Mouse (Mus musculus) stomach, embryonic 14.5 days (tissue): Measurements from ENCODE around the gene G6pc. TPM values are rescaled to one million over a fixed set of nuclear protein-coding genes. Genes with fewer than 3 reads are reported as not detected.
"Not testable (repeated sequence)": the region's sequence is repeated elsewhere in the genome, so short reads cannot be mapped to it uniquely, and the experiment has no call there.

ENCODE experiments used
- ATAC-seq: fragments of 200-750 bp; cut with Nextera tagmentation; 2 replicates; pipeline ENCODE4 v1.8.0; 2017; ENCODE audit warnings: low read depth, moderate TSS enrichment; ENCODE audit not compliant: insufficient number of reproducible peaks, insufficient read depth, low FRiP score
- H3K27ac ChIP-seq: fragments of 300-500 bp; sonication (generic); 2 replicates; pipeline ENCODE4 v1.5.1; 2014; ENCODE audit warnings: mild to moderate bottlenecking, low read length, moderate library complexity, mixed read lengths
- H3K27me3 ChIP-seq: fragments of 300-500 bp; sonication (generic); 2 replicates; pipeline ENCODE4 v1.6.1; 2014; ENCODE audit warnings: low read length, control low read depth, mixed read lengths; ENCODE audit not compliant: control insufficient read depth, insufficient read depth
- H3K36me3 ChIP-seq: fragments of 300-500 bp; sonication (generic); 2 replicates; pipeline ENCODE4 v1.6.1; 2014; ENCODE audit warnings: mild to moderate bottlenecking, control low read depth, low read length, moderate library complexity, mixed read lengths; ENCODE audit not compliant: control insufficient read depth, insufficient read depth
- H3K4me1 ChIP-seq: fragments of 300-500 bp; sonication (generic); 2 replicates; pipeline ENCODE4 v1.6.1; 2014; ENCODE audit warnings: low read length, control low read depth, mixed read lengths; ENCODE audit not compliant: control insufficient read depth, insufficient read depth
- H3K4me2 ChIP-seq: fragments of 300-500 bp; sonication (generic); replicated peaks from 2 replicates; pipeline ENCODE4 v1.6.1; 2014; ENCODE audit warnings: low read depth, low read length, control low read depth
- H3K4me3 ChIP-seq: fragments of 300-500 bp; sonication (generic); 2 replicates; pipeline ENCODE4 v1.5.1; 2014; ENCODE audit warnings: low read depth, low read length, control low read depth
- H3K9ac ChIP-seq: fragments of 300-500 bp; sonication (generic); replicated peaks from 2 replicates; pipeline ENCODE4 v1.6.1; 2014; ENCODE audit warnings: low read depth, mild to moderate bottlenecking, control low read depth, low read length, moderate library complexity, mixed read lengths
- H3K9me3 ChIP-seq: fragments of 300-500 bp; sonication (generic); 2 replicates; pipeline ENCODE4 v1.6.1; 2016; ENCODE audit warnings: low read depth, low read length, control low read depth; ENCODE audit not compliant: control insufficient read depth
- WGBS: fragments of 180-500 bp; shearing (Covaris S2); extraction: QIAGEN DNeasy Blood & Tissue Kit; methylation state at CpG from one replicate; pipeline ENCODE4 v1.1.7; 2014; 5-methylcytosine and 5-hydroxymethylcytosine counted together
- polyA plus RNA-seq: library from polyadenylated mRNA; unstranded; fragments of >200 nt; fragmentation: Nextera tagmentation; extraction: Ambion mirVana; gene quantifications from 2 replicates; pipeline ENCODE4 v1.2.1, GENCODE M21; 2014

Gene G6pc
- polyA plus RNA-seq = not detected in 2 replicates

- Histone ChIP-seq H3K4me2 (no peak within 1 kb of the TSS), H3K4me1 (no peaks in the 10 kb centered on the region), H3K27me3 (no peaks in the 10 kb centered on the region), H3K4me3 (no peak within 1 kb of the TSS), H3K9me3 (no peaks in the 10 kb centered on the region), H3K9ac (no peak within 1 kb of the TSS), H3K36me3 (no peaks in the 10 kb centered on the region), H3K27ac (no peak within 1 kb of the TSS)
- 79% methylated on average over 8 of the region's 8 CpGs for WGBS
- ATAC-seq = no peak
Measured at GRCm38 (mm10) chr11:101367326-101367935, at the start of gene G6pc. Gene G6pc (plus strand): TSS chr11:101367561.

- peaks cover 64% of the 10 kb centered on the region for H3K36me3 ChIP-seq
- ATAC-seq = no peak
- 12% methylated on average over 4 of the region's 4 CpGs for WGBS
Measured at GRCm38 (mm10) chr11:101323609-101324008, 43.8 kb upstream of the G6pc start.

GRCm38 (mm10) chr11:101324763-101325162 is 42.6 kb upstream of the G6pc start, which contains the start of gene Aoc2:
Gene Aoc2 (plus strand): TSS chr11:101325063.
- no peak for ATAC-seq
- Histone ChIP-seq H3K27me3 (no peaks in the 10 kb centered on the region), H3K9me3 (no peaks in the 10 kb centered on the region), H3K4me1 (0 out of 2 replicates have a peak, but pooled peaks cover 3% of the 10 kb centered on the region), H3K36me3 (peaks cover 54% of the 10 kb centered on the region), H3K27ac (no peak within 1 kb of the TSS), H3K9ac (no peak within 1 kb of the TSS), H3K4me3 (no peak within 1 kb of the TSS), H3K4me2 (no peak within 1 kb of the TSS)
- 88% methylated on average over 5 of the region's 5 CpGs for WGBS

More at GRCm38 (mm10) chr11:101323609-101324008, 43.8 kb upstream of the G6pc start:
- Histone ChIP-seq H3K9me3 (no peaks in the 10 kb centered on the region), H3K4me2 (no peak overlapping the region), H3K9ac (no peak overlapping the region), H3K27me3 (no peaks in the 10 kb centered on the region), H3K27ac (no peak overlapping the region), H3K4me3 (no peak overlapping the region), H3K4me1 (no peaks in the 10 kb centered on the region)

- not testable (repeated sequence) for H3K4me1 ChIP-seq, H3K27me3 ChIP-seq, H3K27ac ChIP-seq, H3K9me3 ChIP-seq, H3K4me3 ChIP-seq, H3K9ac ChIP-seq, ATAC-seq, H3K4me2 ChIP-seq
- peaks cover 49% of the 10 kb centered on the region for H3K36me3 ChIP-seq
- 91% methylated on average over 11 of the region's 11 CpGs for WGBS
Measured at GRCm38 (mm10) chr11:101325201-101325600, 42.2 kb upstream of the G6pc start.

GRCm38 (mm10) chr11:101326147-101326546 is 41.2 kb upstream of the G6pc start:
- Histone ChIP-seq H3K4me2 (no peak overlapping the region), H3K4me1 (0 out of 2 replicates have a peak, but pooled peaks cover 3% of the 10 kb centered on the region), H3K4me3 (no peak overlapping the region), H3K9ac (no peak overlapping the region), H3K36me3 (peaks cover 40% of the 10 kb centered on the region), H3K27ac (no peak overlapping the region), H3K9me3 (no peaks in the 10 kb centered on the region), H3K27me3 (no peaks in the 10 kb centered on the region)
- WGBS = 83% methylated on average over 11 of the region's 11 CpGs
- no peak for ATAC-seq

- Histone ChIP-seq H3K27ac (no peak overlapping the region), H3K9ac (no peak overlapping the region), H3K36me3 (peaks cover 28% of the 10 kb centered on the region), H3K27me3 (no peaks in the 10 kb centered on the region), H3K4me3 (no peak overlapping the region), H3K9me3 (no peaks in the 10 kb centered on the region), H3K4me1 (0 out of 2 replicates have a peak, but pooled peaks cover 3% of the 10 kb centered on the region), H3K4me2 (no peak overlapping the region)
- ATAC-seq = no peak
- WGBS = 47% methylated on average over 3 of the region's 3 CpGs
Measured at GRCm38 (mm10) chr11:101327311-101327710, 40.0 kb upstream of the G6pc start.

GRCm38 (mm10) chr11:101328941-101329635 is 38.3 kb upstream of the G6pc start:
- H3K27me3 ChIP-seq = no peaks in the 10 kb centered on the region
- H3K4me2 ChIP-seq = no peak overlapping the region
- no peak overlapping the region for H3K27ac ChIP-seq
- 82% methylated on average over 6 of the region's 6 CpGs for WGBS
- no peak for ATAC-seq
- H3K9ac ChIP-seq = no peak overlapping the region
- no peaks in the 10 kb centered on the region for H3K9me3 ChIP-seq
- 0 out of 2 replicates have a peak, but pooled peaks cover 3% of the 10 kb centered on the region for H3K4me1 ChIP-seq
- H3K36me3 ChIP-seq = peaks cover 16% of the 10 kb centered on the region; the same call in 1 of the 2 replicates
- no peak overlapping the region for H3K4me3 ChIP-seq

GRCm38 (mm10) chr11:101330371-101330924 is 36.9 kb upstream of the G6pc start, which contains the start of gene Aoc3:
Gene Aoc3 (plus strand): TSS chr11:101330605.
- Histone ChIP-seq H3K9me3 (no peaks in the 10 kb centered on the region), H3K4me3 (no peak within 1 kb of the TSS), H3K4me1 (0 out of 2 replicates have a peak, but pooled peaks cover 3% of the 10 kb centered on the region), H3K27me3 (no peaks in the 10 kb centered on the region), H3K9ac (no peak within 1 kb of the TSS), H3K27ac (no peak within 1 kb of the TSS), H3K4me2 (no peak within 1 kb of the TSS), H3K36me3 (peaks cover 7% of the 10 kb centered on the region; the same call in 1 of the 2 replicates)
- WGBS = 62% methylated on average over 7 of the region's 7 CpGs
- no peak for ATAC-seq
